Mouse (Mus musculus) liver, postnatal 0 days (tissue): Measurements from ENCODE around the gene Renbp.

Source experiments
- CTCF ChIP-seq: sonication (generic); IDR thresholded peaks from 2 replicates; pipeline ENCODE4 v1.5.1; 2016; ENCODE audit warnings: antibody characterized with exemption, low read depth
- EP300 ChIP-seq: IDR thresholded peaks from 2 replicates; pipeline ENCODE4 v1.6.1; 2016; ENCODE audit warnings: antibody characterized with exemption, low read depth, mild to moderate bottlenecking

- peak; percentile 41 for TF ChIP-seq CTCF
- no peak; the same call in 1 of the 2 replicates for TF ChIP-seq EP300
Observed at GRCm38 (mm10) chrX:73930402-73931062, at the start of gene Renbp.
